Mouse (Mus musculus) macrophage (primary cell): ENCODE data around the gene Lyzl4. TPM values are rescaled to one million over a fixed set of nuclear protein-coding genes. Genes with fewer than 3 reads are reported as not detected.
A peak's percentile ranks its signal among the peaks of the same experiment; 100 is the strongest.

Experiments used
- H3K27ac ChIP-seq: fragments of 350-480 bp; formaldehyde crosslinking; 2 replicates; pipeline ENCODE4 v1.9.0; 2021
- H3K36me3 ChIP-seq: fragments of 350-480 bp; formaldehyde crosslinking; 2 replicates; pipeline ENCODE4 v1.9.0; 2021; ENCODE audit errors: inconsistent target
- H3K4me3 ChIP-seq: fragments of 350-480 bp; formaldehyde crosslinking; 2 replicates; pipeline ENCODE4 v1.9.0; 2021; ENCODE audit errors: inconsistent target
- H3K79me2 ChIP-seq: fragments of 350-480 bp; formaldehyde crosslinking; 2 replicates; pipeline ENCODE4 v1.9.0; 2021; ENCODE audit errors: inconsistent target
- WGBS: methylation state at CpG from one replicate; pipeline ENCODE4 v1.1.7; 2026; ENCODE audit warnings: inconsistent platforms; ENCODE audit not compliant: missing documents; 5-methylcytosine and 5-hydroxymethylcytosine counted together
- polyA plus RNA-seq: library from polyadenylated mRNA; stranded (reverse); fragments of 250-400 nt; gene quantifications from 3 replicates; pipeline ENCODE4 v1.2.4, GENCODE M21; 2018; ENCODE audit warnings: inconsistent platforms

Lyzl4 gene
- polyA plus RNA-seq, 1 experiment from 2014 or later: 3.0 TPM

DNA sequence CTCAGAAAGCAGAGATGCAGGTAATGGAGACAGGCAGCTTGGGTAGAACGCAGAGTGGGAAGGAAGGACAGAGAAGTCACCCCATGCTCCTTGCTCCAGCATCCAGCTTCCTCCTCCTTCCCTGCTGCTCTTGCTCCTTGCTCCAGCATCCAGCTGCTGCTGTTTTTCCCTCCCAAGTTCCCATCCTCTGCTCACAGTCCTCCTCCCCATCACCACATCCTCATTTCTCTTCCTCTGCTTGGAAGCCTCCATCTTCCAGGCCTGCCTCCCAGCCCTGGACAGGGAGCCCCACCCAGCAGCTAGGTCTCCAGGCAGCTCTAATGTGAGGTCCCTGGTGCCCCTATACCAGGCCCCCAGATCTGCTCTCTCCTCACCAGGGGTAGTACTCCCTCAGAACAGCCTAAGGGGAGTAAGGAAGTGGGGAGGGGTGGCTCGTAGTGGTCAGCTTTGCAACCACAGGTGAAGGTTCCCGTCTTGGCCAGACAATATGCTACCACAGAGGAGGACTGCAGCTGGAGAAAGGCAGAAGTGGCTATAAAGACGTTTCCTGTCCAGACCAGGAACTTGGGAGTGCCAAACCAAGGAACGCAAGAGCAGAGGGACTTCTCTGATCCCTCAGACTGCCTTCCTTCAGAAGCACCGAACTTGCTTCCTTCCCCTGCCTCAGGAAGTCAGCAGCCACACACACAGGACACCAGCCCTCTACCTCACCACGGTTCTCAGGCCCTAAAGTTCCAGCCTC lies 5.9 kb downstream of the Lyzl4 start:
- no peaks in the 10 kb centered on the region for H3K79me2 ChIP-seq
- WGBS: 8% methylated on average over 7 of the region's 7 CpGs
- no peak overlapping the region for H3K4me3 ChIP-seq
- H3K36me3 ChIP-seq: no peaks in the 10 kb centered on the region
- H3K27ac ChIP-seq: peak overlapping the region; percentile 73

DNA sequence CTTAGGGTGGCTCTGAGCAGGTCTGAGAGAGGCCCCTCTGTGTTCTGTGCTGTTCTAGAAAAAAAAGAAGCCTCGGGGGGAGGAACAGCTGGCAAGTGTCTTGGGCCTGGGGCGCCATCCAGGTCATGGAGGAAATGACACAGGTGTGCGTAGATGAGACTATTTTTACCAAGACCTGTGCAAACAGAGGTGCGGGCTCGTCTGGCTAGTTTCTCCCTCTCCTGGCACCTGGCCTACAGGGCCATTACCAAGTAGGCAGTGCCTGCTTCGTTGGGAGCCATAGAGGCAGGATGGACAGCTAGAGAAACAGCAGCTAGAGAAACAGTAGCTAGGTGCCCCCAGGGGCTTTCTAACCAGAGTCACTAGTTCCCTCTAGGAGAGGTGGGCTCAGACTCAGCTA lies 8.6 kb downstream of the Lyzl4 start:
- WGBS: 91% methylated on average over 6 of the region's 6 CpGs
- H3K27ac ChIP-seq: no peak overlapping the region
- H3K36me3 ChIP-seq: no peaks in the 10 kb centered on the region

DNA sequence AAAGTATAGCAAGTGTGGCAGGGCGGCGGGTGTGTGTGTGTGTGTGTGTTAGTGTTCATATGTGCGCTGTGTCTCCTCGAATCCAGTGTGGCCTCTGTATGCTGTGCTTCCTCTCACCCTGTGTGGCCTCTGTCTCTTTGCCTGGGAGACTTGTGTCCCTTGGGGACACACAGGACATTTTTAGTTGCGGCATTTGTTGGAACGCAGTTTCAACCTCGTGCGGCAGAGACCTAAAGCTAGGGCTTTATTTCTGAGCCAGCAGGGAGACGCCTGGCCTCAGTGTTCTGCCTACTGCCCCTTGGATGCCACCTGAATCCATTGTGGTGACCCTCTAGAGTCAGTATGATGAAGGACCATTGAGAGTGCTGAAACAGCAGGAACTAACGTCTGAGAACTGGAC lies 9.0 kb downstream of the Lyzl4 start:
- no peaks in the 10 kb centered on the region for H3K79me2 ChIP-seq
- 93% methylated on average over 10 of the region's 10 CpGs for WGBS
- H3K27ac ChIP-seq: no peak overlapping the region
- no peaks in the 10 kb centered on the region for H3K36me3 ChIP-seq
- H3K4me3 ChIP-seq: no peak overlapping the region

More for the DNA sequence above, 8.6 kb downstream of the Lyzl4 start:
- Histone ChIP-seq H3K4me3 (no peak overlapping the region), H3K79me2 (no peaks in the 10 kb centered on the region)

DNA sequence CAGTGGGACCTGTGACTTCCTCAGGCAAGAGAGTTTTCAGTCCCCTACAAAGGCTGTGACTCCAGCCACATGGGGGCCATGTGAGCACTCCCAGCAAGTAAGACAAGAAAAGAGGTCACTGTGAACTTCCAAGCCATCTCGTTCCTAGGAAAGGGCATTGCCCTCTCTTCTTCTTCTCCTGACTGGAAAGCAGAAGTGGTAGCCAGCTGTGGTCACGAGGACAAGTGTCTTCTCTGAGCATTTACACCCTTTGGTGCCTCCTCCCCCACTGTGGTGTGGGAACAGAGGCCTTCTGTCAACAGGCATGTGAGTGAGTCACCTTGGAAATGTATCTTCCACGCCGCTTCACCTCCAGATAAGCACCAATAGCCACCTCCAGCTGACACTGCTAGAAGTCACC lies 9.9 kb downstream of the Lyzl4 start:
- Histone ChIP-seq H3K4me3 (no peak overlapping the region), H3K79me2 (no peaks in the 10 kb centered on the region), H3K27ac (peak overlapping the region; percentile 49), H3K36me3 (no peaks in the 10 kb centered on the region)
- WGBS: 10% methylated on average over 4 of the region's 4 CpGs

DNA sequence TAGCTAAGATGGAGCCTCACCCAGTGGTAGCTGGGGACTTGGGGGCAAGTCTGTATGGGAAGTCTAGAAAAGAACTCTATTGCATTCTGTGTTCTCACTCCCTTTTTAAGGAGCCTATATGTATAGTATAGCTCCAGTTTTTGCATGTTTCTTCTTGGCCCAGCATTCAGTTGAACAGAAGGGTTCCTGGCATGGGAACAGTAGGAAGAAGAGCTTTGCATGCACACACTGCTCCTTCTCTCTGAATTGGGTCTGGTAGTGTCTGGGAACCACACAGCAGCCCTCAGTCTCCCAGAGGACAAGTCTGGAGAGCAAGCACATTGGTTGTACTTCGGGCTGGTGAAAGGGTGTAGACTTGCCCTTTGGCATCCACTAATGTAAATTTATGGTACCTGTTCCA lies 11.3 kb downstream of the Lyzl4 start:
- H3K4me3 ChIP-seq: no peak overlapping the region
- no peaks in the 10 kb centered on the region for H3K36me3 ChIP-seq
- WGBS: 94% methylated on average over 1 of the region's 1 CpGs
- H3K27ac ChIP-seq: no peak overlapping the region
- no peaks in the 10 kb centered on the region for H3K79me2 ChIP-seq

DNA sequence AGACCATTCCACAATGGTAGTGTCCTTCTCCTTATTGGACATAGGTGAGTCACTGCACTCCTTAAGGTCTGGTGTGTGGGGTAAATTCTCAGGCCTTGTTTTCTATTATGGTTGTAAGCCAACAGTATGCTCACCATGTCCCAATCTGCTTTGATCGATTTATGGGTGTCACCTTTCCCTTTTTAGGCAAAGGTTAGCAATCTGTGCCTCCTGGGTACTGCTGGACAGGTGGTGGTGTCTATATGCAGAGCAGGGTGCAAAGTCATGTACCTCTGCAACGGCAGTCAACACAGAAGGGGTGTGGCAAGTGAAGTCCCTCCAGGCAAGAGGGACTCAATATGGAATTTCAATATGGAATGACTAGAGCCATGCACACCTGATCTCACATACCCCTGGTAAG lies 17.0 kb downstream of the Lyzl4 start:
- no peak overlapping the region for H3K27ac ChIP-seq
- no peaks in the 10 kb centered on the region for H3K79me2 ChIP-seq
- 84% methylated on average over 2 of the region's 2 CpGs for WGBS
- no peak overlapping the region for H3K4me3 ChIP-seq
- no peaks in the 10 kb centered on the region for H3K36me3 ChIP-seq

DNA sequence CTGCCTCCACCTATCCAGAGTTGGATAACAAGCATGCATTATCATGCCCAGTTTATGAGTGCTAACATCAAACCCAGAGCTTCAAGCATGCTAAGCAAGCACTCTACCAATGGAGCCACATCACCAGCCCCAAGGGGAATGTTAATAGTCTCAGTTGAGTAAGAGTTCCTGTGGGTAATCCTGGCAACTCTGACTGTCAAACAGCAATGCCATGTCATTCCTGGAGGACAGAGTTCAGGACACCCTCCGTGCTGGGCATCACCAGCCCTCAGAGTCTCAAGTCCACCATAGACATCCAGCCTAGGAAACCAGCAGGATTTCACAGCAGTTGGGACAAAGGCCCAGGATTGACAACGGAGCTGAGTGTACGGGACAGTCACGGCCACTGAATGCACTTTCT lies 18.7 kb downstream of the Lyzl4 start:
- WGBS: 94% methylated on average over 4 of the region's 4 CpGs
- Histone ChIP-seq H3K27ac (no peak overlapping the region), H3K36me3 (no peaks in the 10 kb centered on the region), H3K4me3 (no peak overlapping the region), H3K79me2 (no peaks in the 10 kb centered on the region)

DNA sequence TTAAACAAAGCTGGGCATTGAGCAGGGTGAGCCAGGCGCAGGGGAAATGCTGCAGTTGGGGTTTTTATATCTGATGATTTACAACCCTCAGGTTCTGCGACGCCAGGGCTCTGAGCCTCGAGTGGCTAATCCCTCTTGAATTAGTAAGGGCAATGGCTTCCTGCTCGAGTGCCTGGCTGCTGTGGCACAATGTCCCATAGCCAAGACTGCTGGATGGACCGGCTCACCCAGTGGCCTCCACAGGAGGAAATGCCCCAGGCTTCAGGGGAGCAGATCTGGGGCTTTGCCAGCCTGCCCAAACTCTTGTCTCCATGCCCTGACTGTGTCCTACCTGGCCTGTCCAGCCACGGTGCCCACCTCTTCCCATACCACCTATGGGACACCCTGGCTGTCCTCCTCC lies 22.5 kb downstream of the Lyzl4 start:
- Histone ChIP-seq H3K27ac (no peak overlapping the region), H3K4me3 (no peak overlapping the region), H3K79me2 (no peaks in the 10 kb centered on the region), H3K36me3 (no peaks in the 10 kb centered on the region)
- WGBS: 23% methylated on average over 6 of the region's 7 CpGs

DNA sequence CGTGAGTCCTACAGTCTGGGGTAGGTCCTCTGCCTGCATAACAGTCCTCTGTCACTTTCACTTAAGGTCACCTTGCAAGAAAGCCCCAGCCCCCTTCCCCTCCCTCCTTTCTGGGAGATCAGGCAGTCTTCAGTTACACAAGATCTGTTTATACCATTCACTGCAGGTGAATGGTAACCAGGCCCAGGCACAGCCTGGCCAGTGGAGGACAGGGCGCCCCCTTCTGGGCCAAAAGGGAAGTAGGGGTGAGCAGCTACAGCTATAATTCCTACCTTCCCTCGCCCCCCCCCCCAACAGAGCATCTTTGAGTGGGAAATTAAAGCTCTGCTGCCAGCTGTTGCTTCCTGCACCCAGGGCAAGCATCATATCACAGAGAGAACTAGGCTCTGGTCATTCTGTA lies 25.4 kb downstream of the Lyzl4 start:
- Histone ChIP-seq H3K4me3 (no peak overlapping the region), H3K36me3 (no peaks in the 10 kb centered on the region), H3K27ac (no peak overlapping the region), H3K79me2 (no peaks in the 10 kb centered on the region)
- WGBS: 72% methylated on average over 2 of the region's 3 CpGs

DNA sequence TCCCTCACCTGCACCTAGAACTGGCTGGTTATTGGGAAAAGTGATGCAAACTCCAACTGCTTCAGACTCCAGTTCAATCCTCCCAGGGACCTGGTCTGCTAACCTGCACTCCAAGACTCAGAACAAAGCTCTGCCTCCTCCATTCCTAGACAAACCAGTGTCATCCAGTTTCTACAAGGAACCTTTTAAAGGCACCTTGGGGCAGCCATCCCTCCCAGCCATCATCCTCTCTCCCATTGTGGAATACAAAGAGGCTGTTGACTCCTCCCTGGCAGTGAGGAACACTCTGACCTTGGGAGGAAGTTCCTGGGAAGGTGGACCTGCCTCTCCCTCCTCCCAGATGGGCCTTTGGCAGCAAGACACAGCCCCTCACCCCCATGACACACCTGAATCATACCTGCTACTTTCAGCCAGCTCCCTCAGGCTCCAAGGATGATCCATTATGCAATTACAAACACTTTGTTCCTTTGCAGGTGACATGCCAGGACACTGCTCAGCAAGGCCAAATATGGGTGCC lies 27.6 kb downstream of the Lyzl4 start:
- Histone ChIP-seq H3K27ac (no peak overlapping the region), H3K4me3 (no peak overlapping the region), H3K79me2 (no peaks in the 10 kb centered on the region), H3K36me3 (no peaks in the 10 kb centered on the region)

DNA sequence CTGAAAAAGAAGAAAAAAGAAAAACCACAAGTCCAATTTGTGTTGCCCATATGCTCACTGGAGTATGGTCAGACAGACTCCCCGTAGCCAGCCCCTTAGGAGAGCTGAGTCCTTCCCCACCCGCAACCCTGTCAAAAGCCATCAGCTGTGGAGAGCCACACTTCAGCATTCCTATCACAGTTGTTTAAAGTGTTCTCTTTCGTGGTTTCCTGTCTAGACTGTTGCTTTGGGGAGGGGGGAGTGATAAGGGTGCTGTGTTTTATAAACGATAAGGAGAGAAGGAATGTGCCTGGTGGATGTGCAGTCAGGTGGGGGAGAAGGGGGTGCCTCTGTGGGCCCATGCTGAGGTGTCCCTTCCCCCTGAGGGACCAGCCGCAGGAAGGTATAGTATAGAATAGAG lies 28.7 kb downstream of the Lyzl4 start:
- WGBS: 18% methylated on average over 4 of the region's 5 CpGs
- no peaks in the 10 kb centered on the region for H3K79me2 ChIP-seq
- no peak overlapping the region for H3K4me3 ChIP-seq
- no peak overlapping the region for H3K27ac ChIP-seq
- H3K36me3 ChIP-seq: no peaks in the 10 kb centered on the region

DNA sequence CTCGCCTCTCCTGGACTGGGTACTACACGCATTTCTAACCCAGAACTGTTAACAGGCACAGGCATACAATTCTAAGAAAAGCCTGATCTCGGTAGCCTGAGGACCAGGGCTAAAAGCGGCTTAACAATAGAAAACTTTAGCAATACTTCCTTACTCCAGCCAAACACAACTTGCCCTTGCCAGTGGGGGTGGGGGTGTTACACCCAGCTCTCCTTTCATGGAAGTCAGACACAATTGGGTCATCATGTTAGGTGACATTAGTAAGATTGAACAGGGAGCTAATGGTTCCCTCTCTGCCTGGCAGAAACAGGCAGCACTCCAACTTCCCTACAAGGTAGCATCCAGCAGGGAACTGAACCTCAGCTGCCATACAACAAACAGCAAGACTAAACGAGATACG lies 32.5 kb downstream of the Lyzl4 start:
- Histone ChIP-seq H3K79me2 (no peaks in the 10 kb centered on the region), H3K36me3 (no peaks in the 10 kb centered on the region), H3K27ac (no peak overlapping the region), H3K4me3 (no peak overlapping the region)
- WGBS: 44% methylated on average over 6 of the region's 6 CpGs

DNA sequence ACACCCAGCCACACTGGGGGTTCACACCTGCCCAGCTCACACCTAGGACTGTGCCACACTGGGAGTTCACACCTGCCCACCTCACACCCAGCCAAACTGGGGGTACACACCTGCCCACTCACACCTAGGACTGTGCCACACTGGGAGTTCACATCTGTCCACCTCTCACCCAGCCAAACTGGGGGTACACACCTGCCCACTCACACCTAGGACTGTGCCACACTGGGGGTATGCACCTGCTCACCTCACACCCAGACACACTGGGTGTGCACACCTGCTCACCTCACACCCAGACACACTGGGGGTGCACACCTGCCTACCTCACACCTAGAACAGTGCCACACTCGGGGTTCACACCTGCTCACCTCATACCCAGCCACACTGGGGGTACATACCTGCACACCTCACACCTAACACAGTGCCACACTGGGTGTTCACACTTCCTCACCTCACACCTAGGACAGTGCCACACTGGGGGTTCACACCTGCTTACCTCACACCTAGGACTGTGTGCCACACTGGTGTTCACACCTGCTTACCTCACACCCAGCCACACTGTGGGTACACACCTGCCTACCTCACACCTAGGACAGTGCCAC lies 35.3 kb downstream of the Lyzl4 start:
- Histone ChIP-seq H3K27ac (no peak overlapping the region), H3K79me2 (no peaks in the 10 kb centered on the region), H3K36me3 (no peaks in the 10 kb centered on the region), H3K4me3 (no peak overlapping the region)
- whole genome bisulfite sequencing: 80% methylated on average over 1 of the region's 1 CpGs

DNA sequence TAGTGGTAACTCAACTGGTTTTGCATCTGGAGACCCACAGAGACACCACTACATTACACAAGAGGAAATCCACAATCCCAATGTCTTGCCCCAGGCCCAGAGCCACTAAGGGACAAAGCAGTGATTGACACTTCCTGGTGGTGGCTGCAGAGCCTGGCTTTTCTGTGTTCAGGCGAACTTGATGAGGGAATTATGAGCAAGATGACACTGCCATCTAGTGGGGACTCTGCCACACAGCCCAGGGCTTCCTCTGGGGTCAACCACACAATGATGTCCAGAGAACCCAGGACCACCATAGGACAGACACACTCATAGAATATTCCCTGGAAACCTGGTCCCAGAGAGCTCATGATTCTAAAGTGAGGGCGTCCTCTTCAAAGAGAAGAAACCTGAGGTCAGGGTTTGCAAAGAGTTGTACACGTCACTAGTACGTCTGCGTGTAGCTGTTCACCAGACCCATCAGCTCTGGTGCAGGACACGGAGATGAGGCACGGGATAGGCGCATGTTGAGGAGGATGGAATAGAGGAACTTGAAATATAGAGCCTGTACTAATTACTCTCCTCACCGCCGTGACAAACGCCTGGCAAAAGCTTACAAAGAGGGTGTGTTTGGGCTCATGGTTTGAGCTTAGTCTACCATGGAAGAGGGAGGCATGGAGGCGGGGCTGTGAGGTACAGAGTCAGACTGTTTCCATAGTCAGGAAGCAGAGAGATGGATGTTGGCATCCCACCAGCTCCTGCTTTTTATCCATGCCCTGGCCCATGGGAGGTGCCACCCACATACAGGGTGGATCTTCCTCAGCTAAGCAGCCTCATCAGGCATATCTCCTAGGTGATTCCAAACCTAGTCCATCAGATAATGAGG lies 36.2 kb downstream of the Lyzl4 start:
- Histone ChIP-seq H3K36me3 (no peaks in the 10 kb centered on the region), H3K79me2 (no peaks in the 10 kb centered on the region), H3K4me3 (no peak overlapping the region), H3K27ac (no peak overlapping the region)
- 62% methylated on average over 12 of the region's 12 CpGs for WGBS

DNA sequence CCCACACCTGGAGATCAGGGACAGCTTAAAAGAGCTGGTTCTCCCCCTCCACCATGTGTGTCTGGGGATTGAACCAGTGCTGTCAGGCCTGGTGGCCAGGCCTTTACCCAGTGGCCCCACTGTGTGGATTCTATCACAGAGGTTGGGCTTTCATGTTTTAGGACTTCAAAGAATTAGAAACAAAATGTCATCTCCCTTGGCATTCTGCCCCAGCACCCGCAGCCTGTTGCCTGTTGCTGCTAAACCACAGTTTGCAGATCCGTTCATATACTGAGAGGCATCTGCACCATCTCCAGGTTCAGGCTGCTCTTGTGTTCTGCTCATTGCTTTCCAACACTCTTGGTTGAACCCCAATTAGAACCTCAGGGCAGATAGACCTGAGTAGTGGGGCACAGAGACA lies 39.5 kb downstream of the Lyzl4 start:
- Histone ChIP-seq H3K27ac (no peak overlapping the region), H3K36me3 (no peaks in the 10 kb centered on the region), H3K4me3 (no peak overlapping the region), H3K79me2 (no peaks in the 10 kb centered on the region)
- WGBS: 57% methylated on average over 2 of the region's 2 CpGs
